Mouse (Mus musculus) ovary, postnatal 10 days (tissue): ENCODE results near the gene Oxld1.

ENCODE experiments used
- DNase-seq: peaks from one replicate; pipeline ENCODE4 v3.0.0; 2022; ENCODE audit warnings: low spot score

Oxld1 gene

GRCm38 (mm10) chr11:120483448-120483934 lies 25.6 kb upstream of the Oxld1 start:
- DNase-seq = no peak

GRCm38 (mm10) chr11:120472052-120472451 lies 14.2 kb upstream of the Oxld1 start:
- no peak for DNase-seq

- no peak for DNase-seq
Observed at GRCm38 (mm10) chr11:120467736-120468092, 9.8 kb upstream of the Oxld1 start.

GRCm38 (mm10) chr11:120467051-120467735 lies 9.3 kb upstream of the Oxld1 start, which contains the start of gene Arl16:
Gene Arl16, minus strand, starts transcription at chr11:120467607.
- peak; percentile 76 for DNase-seq

DNA sequence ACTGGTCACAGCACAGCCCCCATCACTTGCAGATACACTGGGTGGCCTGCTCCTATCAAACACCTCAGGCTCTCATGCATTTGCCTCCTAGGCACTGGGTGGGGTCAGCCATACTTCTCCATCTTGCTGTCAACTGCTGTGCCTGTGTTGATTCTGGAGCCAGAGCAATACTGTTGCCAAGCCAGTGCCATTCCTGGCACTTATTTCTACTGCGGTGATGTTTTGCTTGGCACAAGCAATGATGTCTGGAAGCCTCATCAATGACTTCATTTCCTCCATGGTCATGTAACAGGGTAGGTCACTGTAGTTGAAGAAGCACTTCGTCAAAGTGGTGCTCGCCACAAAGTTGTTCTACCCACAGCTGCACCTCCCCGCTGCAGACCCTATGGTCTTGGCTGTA lies 7.7 kb upstream of the Oxld1 start:
- DNase-seq = no peak

DNA sequence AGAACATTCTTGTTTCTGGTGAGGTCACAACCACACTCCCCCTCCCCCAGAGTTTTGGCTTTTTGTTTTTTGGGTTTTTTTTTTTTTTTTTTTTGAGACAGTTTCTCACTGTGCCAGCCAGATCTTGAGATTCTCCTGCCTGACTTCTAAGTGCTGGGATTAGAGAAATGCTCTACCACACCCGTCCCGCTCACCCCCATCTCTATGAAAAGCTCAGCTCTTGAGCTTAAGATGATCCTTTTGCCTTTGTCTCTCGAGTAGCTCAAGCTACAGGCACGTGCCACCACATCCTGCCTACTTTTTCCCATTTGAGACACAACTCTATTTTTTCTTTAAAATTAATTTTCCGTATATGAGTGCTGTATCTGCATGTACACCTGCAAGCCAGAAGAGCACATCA lies 6.5 kb upstream of the Oxld1 start:
- DNase-seq = no peak

GRCm38 (mm10) chr11:120463536-120463935 lies 5.7 kb upstream of the Oxld1 start:
- DNase-seq = no peak

DNA sequence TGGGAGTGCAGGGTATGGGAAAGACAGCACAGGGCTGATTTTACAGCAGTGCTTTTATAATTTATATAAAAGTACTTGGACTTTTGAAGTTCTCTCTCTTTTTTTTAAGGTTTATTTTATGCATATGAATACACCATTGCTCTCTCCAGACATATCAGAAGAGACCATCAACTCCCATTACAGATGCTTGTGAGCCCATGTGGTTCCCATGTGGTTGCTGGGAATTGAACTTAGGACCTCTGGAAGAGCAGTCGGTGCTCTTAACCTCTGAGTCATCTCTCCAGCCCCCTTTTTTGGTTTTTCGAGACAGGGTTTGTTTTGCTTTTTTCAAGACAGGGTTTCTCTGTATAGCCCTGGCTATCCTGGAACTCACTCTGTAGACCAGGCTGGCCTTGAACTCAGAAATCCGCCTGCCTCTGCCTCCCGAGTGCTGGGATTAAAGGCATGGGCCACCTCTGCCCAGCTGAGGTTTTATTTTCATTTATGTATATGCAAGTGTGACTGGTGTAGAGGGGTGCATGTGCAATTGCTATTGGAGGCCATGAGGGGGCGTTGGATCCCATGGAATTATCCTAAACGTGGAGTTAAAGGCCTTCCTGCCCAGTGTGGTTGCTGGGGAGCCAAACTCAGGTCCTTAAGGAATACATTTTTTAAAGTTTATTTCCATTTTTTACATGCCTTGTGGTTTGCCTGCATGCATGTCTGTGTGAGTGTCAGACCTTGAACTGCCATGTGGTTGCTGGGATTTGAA lies 1.2 kb upstream of the Oxld1 start:
- DNase-seq = no peak

DNA sequence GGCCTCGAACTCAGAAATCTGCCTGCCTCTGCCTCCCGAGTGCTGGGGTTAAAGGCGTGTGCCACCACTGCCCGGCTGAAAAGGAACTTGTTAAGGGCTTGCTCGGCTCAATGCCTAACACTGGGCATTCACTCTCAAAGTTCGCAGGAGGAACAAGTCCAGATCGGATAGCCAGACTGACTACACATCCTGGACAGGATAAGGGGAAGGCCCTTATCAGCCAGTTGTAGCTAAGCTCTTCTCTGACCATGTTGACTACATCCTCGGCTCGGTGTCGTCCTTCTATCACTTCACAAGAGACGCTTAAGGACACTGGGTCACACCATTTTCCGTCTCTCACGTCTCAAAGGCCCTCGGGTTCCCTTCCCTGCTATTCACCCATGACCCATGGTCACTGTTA lies 498 bp downstream of the Oxld1 start:
- DNase-seq = no peak

DNA sequence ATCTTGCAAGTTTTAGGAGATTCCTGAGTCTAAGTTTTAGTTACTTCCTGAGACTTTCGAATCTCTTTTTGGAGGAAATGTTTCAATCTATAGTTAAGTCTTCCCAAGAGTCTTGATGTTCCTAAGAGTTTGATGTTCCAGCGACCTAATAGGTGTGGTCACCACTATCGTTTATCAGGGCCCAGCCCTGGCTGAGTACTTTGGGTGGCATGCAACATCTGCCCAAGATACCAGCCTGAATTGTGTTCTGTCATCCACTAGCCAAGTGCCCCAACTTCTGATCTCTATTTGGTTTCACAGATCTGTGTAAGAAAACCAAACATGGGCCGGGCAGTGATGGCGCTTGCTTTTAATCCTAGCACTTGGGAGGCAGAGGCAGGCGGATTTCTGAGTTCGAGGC lies 2.5 kb downstream of the Oxld1 start:
- DNase-seq = no peak

DNA sequence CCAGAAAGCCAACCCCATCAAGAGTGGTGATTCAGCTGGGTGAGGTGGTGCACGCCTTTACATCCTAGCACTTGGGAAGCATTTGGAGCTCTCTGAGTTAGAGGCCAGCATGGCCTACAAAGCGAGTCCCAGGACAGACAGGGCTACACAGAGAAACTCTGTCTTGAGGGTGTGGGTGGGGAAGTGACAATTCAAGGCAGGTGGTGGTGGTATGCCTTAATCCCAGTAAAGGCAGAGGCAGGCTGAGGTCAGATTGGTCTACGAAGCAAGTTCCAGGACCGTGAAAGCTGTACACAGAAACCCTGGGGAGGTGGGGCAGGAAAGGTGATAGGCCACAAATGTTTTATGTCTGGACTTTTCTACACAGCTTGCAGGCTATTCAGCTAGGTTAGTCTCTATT lies 2.9 kb downstream of the Oxld1 start:
- no peak for DNase-seq

DNA sequence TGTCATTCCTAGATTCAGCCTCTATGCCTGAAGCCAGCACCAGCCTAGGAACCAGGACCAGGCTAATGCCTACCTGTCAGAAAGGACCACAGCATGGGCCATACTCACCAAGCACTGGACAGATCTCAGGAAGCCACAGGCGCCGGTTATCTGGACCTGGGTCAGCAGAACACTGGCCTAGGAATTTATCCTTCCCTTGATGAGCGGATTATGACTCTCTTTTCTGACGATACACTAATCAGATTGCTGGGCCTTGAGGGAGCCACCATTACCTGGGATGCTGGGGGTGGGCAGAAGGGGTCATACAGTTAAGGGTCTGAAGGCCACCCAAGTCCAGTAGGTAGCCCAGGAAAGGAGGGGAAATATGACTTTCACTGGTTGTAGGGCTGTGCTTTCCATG lies 4.6 kb downstream of the Oxld1 start, which contains the start of gene Pde6g:
Gene Pde6g, minus strand, starts transcription at position 195 of the 400 bp plus-strand sequence.
- no peak for DNase-seq

GRCm38 (mm10) chr11:120452246-120452645 lies 5.6 kb downstream of the Oxld1 start:
- DNase-seq = no peak

DNA sequence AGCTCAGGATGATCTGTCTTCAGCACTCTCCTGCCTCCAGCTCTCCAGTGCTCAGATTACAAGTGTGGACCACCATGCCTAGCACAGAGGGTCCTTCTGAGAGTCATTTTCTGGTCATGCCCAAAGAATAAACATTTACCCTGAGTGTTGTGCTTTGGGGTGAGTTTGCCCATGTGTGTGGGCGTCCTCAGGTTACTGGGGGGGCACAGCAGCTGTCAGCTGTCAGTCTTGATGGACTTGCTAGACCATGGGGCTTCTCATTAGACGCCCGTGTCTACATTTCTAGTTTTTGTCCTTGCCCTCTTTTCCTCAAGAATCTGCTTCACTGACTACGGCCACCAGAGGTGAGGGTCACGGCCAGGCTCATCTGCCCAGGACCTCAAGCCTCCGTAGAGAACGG lies 10.7 kb downstream of the Oxld1 start:
- no peak for DNase-seq

DNA sequence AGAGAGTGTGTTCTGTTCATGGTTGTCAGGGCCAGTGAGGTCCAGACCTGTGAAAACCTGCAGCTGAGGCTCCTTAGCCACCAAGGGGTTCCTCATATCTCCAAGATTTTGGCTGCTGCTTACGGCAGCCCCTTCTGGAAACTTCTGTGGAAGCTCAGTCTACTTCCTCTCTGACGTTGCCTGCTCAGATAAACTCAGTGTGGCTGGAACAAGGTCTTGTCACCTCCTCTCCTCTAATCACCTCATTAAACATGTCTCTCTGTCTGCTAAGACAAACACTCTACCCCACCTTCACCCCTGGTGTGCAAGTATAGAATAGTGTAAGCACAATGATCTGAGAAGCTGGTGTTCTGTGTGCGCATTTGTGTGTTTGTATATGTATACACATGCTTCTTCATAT lies 12.4 kb downstream of the Oxld1 start:
- DNase-seq = no peak

GRCm38 (mm10) chr11:120444106-120444505 lies 13.8 kb downstream of the Oxld1 start:
- no peak for DNase-seq

- DNase-seq = no peak
Observed at GRCm38 (mm10) chr11:120442765-120443280, 15.0 kb downstream of the Oxld1 start.

GRCm38 (mm10) chr11:120442344-120442743 lies 15.5 kb downstream of the Oxld1 start, which contains the start of gene Tspan10:
Gene Tspan10, plus strand, starts transcription at chr11:120442644.
- DNase-seq = no peak

GRCm38 (mm10) chr11:120437857-120438385 lies 19.9 kb downstream of the Oxld1 start:
- DNase-seq = no peak

DNA sequence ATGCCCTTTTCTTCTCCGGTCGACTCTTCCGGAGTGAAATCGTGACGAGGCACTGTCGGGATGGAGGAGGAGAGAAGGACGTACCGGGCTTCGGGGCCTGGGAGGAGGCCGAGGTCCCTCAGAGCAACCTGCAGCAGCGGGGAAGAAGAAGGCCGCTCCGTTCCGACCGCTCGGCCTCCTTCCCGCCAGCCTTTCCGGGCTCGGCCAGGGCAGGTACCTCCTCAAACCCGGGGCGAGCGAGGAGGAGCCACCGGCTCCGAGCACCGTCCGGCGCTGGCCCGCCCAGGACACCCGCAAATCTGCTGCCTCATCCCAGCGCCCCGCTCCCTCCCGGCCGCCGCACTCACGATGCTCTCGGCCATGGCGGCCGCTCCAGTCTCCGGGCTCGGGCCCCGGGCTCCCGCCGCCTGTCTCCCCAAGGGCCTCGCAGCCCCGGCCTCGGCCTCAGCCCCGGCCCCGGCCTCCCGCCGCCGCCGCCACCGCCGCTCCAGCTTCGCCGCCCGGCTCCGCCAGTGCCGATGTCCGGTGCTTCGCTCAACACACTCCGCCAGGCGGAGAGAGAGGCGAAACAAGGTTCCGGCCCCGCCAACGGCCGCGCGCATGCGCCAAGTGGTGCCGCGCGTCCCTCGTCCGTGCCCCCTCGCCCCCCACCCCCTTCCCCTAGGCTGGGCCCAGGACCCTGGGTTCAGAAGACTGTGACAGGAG lies 20.6 kb downstream of the Oxld1 start, which contains the start of gene Nploc4:
Gene Nploc4, minus strand, starts transcription at position 557 of the 705 bp plus-strand sequence.
- peak; percentile 91 for DNase-seq

- DNase-seq = no peak
Observed at GRCm38 (mm10) chr11:120426727-120427126, 31.1 kb downstream of the Oxld1 start.
